Mouse (Mus musculus) splenic B cell, adult 2 months (primary cell): ENCODE results near the gene Sirt6.

ENCODE experiments used
- DNase-seq: peaks from one replicate; pipeline ENCODE4 v3.0.0-alpha.2; 2011; ENCODE audit warnings: low read depth, low spot score
- H3K27me3 ChIP-seq: 2 replicates; pipeline ENCODE4 v1.6.1; 2012; ENCODE audit warnings: mild to moderate bottlenecking, low read length, moderate library complexity, mixed read lengths; ENCODE audit not compliant: control insufficient read depth, poor library complexity, insufficient read depth, severe bottlenecking
- H3K36me3 ChIP-seq: 2 replicates; pipeline ENCODE4 v1.6.1; 2012; ENCODE audit warnings: mild to moderate bottlenecking, low read length, moderate library complexity, mixed read lengths; ENCODE audit not compliant: control insufficient read depth, poor library complexity, insufficient read depth, severe bottlenecking

Sirt6 gene

DNA sequence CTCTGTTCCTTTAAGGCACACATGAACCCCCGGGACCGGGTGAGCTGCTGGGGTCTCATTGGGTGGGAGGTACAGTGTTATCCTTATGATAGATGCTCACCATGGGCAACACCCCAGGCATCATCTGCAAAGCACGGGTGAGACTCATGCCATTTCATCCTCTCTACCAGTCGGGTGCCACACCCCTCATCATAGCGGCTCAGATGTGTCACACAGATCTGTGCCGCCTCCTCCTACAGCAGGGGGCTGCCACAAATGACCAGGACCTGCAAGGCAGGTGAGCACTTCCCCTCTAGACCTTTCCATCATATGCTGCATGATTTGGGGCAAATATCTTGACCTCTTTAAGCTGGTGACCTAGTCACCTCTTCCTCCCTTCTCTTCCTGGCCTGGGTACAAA, 10.5 kb upstream of the Sirt6 start:
- no peak for DNase-seq
- Histone ChIP-seq H3K36me3 (no peaks in the 10 kb centered on the region), H3K27me3 (no peaks in the 10 kb centered on the region)

DNA sequence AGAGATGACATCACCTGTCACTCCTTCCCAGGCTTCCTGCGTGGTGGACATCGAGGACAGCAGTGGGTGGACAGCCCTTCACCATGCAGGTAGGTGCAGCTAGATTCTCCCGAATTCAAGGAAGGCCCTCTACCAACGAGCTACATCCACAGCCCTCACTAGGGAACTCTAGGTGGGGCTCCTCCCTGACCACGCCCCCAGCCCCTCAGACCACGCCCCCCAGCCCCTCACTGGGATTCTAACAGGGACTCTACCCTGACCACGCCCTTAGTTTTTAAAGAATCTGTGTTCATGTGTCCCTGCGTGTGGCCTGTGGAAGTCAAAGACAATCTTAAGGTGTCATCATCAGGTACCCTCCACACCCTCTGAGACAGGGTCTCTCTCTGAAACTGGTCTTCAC, 8.7 kb upstream of the Sirt6 start:
- DNase-seq, result no peak
- Histone ChIP-seq H3K27me3 (no peaks in the 10 kb centered on the region), H3K36me3 (no peaks in the 10 kb centered on the region)

- Histone ChIP-seq H3K36me3 (no peaks in the 10 kb centered on the region), H3K27me3 (no peaks in the 10 kb centered on the region)
- peak; percentile 86 for DNase-seq
Measured at GRCm38 (mm10) chr10:81633253-81634099, 5.9 kb upstream of the Sirt6 start.

GRCm38 (mm10) chr10:81628390-81628789, 793 bp upstream of the Sirt6 start, which contains the start of gene Ankrd24:
Gene Ankrd24 (plus strand): TSS chr10:81628540.
- no peaks in the 10 kb centered on the region for H3K36me3 ChIP-seq
- H3K27me3 ChIP-seq, result no peaks in the 10 kb centered on the region
- DNase-seq, result no peak

DNA sequence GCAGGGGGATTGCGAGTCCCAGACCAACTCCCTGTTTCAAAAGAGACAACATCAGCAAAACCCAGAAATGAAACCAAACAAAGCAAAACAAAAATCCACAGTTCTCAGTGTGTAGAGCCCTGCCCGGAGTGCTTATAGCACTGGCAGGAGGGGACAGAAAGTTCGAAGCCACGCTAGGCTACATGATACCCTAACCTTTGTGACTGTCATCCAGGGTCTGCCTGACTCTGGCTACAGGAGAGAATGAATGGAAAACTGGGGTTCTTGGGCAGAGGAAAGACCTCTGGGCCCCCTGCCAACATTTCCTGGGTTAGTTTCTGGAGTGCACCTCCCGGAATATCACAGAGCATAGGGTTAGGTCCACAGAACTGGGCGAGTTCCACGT, 231 bp upstream of the Sirt6 start:
- no peak for DNase-seq
- H3K36me3 ChIP-seq, result no peaks in the 10 kb centered on the region

DNA sequence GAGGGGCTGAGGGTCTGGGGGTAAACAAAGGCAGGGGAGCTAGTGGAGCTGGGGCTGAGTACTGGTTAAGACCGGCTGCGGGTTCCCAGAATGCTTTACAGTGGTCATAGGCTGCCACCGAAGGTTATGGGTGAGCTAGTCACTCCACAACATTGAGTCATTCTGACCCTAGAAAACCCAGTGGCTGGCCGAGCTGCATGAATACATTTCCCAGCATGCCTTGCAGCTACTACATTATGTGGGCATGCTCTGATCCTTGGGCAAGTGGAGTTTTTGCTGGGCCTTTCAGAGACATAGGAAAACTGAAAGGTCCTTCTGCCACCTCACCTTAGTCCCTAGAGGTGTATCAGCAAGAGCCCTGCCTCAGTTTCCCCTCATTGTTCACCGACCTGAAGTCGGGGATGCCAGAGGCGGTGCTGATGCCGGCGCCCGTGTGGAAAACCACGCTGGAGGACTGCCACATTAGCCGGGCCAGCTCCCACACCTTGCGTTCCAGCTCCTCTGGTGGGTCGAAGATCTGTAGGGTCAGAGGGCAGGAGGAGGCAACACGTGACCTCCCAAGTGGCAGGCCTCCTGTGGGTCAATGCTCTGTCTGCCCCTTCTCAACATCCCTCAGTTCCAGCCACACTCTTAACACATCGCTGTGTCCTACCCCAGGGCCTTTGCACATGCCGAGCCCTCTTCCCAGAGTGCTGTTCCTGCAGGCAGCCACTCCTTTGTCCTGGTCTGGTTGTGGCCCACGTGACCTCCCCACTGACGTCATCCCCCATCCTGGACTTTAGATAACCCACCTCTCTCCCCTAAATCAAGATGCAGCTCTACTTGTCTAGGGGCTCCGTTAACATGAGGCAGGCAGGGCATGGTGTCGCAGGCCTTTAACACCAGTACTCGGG, 1.2 kb downstream of the Sirt6 start:
- H3K27me3 ChIP-seq, result no peaks in the 10 kb centered on the region
- H3K36me3 ChIP-seq, result no peaks in the 10 kb centered on the region
- DNase-seq, result no peak

More for the DNA sequence above, 231 bp upstream of the Sirt6 start:
- H3K27me3 ChIP-seq, result no peaks in the 10 kb centered on the region

DNA sequence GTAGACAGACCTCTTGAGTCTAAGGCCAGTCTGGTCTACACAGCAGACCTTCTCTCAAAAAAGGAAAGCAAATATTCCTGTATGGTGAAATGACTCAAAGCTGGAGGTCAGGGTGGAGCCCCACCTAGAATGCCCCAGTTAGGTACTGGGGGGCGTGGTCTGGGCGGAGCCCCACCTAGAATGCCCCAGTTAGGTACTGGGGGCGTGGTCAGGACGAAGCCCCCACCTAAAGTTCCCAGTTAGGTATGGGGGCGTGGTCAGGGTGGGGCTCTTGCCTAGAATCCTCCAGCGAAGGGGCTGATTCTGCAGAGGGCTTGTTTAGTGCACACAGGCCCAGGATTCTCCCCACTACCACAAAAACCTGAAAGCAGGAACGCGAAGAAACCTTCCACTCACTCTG, 4.2 kb downstream of the Sirt6 start:
- Histone ChIP-seq H3K27me3 (no peaks in the 10 kb centered on the region), H3K36me3 (no peaks in the 10 kb centered on the region)
- no peak for DNase-seq

GRCm38 (mm10) chr10:81620786-81621185, 6.8 kb downstream of the Sirt6 start:
- no peaks in the 10 kb centered on the region for H3K27me3 ChIP-seq
- no peak for DNase-seq
- H3K36me3 ChIP-seq, result no peaks in the 10 kb centered on the region

GRCm38 (mm10) chr10:81619976-81620375, 7.6 kb downstream of the Sirt6 start:
- DNase-seq, result no peak
- Histone ChIP-seq H3K27me3 (no peaks in the 10 kb centered on the region), H3K36me3 (no peaks in the 10 kb centered on the region)

DNA sequence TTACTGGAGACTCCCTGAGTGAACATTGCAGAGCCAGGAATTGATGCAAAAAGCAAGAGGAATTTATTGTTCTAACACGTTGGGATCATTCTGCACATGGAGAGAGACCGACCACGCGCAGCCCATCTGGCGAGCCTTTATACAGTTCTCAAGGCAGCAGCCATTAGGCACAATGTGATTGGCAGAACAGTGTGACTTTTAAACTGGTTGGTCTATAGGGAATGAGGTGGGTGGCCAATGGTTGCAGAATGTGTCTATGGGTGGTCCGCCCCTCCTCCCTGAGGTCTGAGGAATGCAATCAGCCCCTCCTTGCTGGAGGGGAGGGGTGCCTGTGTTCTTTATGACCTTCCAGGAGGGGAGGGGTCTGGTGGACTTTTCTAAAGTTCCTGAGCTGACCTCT, 12.1 kb downstream of the Sirt6 start:
- Histone ChIP-seq H3K36me3 (no peaks in the 10 kb centered on the region), H3K27me3 (no peaks in the 10 kb centered on the region)
- DNase-seq, result no peak

GRCm38 (mm10) chr10:81612779-81613178, 14.8 kb downstream of the Sirt6 start:
- Histone ChIP-seq H3K27me3 (no peaks in the 10 kb centered on the region), H3K36me3 (no peaks in the 10 kb centered on the region)
- DNase-seq, result no peak

DNA sequence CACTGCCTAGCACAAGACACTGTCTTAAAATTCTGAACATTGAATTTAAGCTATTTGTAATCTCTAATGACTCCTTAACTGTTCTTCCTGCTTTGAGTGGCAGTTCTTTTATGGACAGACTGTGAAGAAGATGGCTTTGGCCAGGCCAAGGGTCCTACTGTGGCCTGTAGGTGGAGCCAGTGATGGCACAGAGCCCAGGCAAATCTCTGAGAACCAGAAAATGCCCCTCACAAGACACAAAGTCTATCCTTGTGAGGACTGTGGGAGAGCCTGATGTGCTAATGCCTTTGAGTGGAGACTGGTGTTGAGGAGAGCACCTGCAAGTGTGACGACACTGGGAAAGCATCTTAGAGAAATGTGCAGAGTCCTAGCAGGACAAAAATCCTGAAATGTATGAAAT, 19.3 kb downstream of the Sirt6 start:
- DNase-seq, result peak; percentile 31
- Histone ChIP-seq H3K27me3 (no peaks in the 10 kb centered on the region), H3K36me3 (no peaks in the 10 kb centered on the region)

- DNase-seq, result peak; percentile 95
- H3K27me3 ChIP-seq, result no peaks in the 10 kb centered on the region
- H3K36me3 ChIP-seq, result no peaks in the 10 kb centered on the region
Measured at GRCm38 (mm10) chr10:81605974-81606751, 21.4 kb downstream of the Sirt6 start, which contains the start of gene BC025920. Gene BC025920 (plus strand): TSS chr10:81606270.

DNA sequence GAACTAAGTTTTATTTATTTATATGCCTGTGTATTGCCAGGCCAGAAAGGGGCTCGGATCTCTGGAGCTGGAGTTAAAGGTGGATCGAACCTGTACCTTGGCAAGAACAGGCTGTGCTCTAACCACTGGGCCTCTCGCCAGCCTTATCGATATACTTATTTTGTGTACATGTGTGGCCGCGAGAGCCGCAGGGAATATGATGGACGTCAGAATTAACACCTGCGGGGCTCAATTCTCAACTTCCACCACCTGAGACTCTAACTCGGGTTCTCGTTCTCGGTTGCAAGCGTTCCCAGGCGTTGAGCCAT, 22.0 kb downstream of the Sirt6 start:
- H3K36me3 ChIP-seq, result no peaks in the 10 kb centered on the region
- no peak for DNase-seq
- no peaks in the 10 kb centered on the region for H3K27me3 ChIP-seq
